Mouse (Mus musculus): ENCODE results near the gene Nr2f1. TPM values are rescaled to one million over a fixed set of nuclear protein-coding genes. Genes with fewer than 3 reads are reported as not detected.

Gene Nr2f1
- polyA plus RNA-seq, 1 experiment from 2014 or later: 14.1 TPM

- Histone ChIP-seq H3K4me3 (no peak overlapping the region), H3K9ac (no peak overlapping the region), H3K4me2 (no peak overlapping the region), H3K27ac (no peak overlapping the region), H3K36me3 (0 out of 2 replicates have a peak, but pooled peaks cover 4% of the 10 kb centered on the region), H3K27me3 (peaks cover 95% of the 10 kb centered on the region), H3K4me1 (peaks cover 17% of the 10 kb centered on the region), H3K9me3 (no peaks in the 10 kb centered on the region)
- no peak for ATAC-seq (ENCODE audit: insufficient number of reproducible peaks, insufficient read depth, low FRiP score, low TSS enrichment, low read depth)
- WGBS: 33% methylated on average over 12 of the region's 12 CpGs
Observed at GRCm38 (mm10) chr13:78186340-78186946, 13.1 kb downstream of the Nr2f1 start.

GRCm38 (mm10) chr13:78184786-78185466 is 14.6 kb downstream of the Nr2f1 start:
- Histone ChIP-seq H3K4me3 (no peak overlapping the region), H3K36me3 (0 out of 2 replicates have a peak, but pooled peaks cover 4% of the 10 kb centered on the region), H3K27ac (no peak overlapping the region), H3K4me2 (peak overlapping the region; percentile 24; the same call in 1 of the 2 replicates), H3K9ac (no peak overlapping the region), H3K4me1 (peaks cover 23% of the 10 kb centered on the region), H3K27me3 (peaks cover 95% of the 10 kb centered on the region), H3K9me3 (no peaks in the 10 kb centered on the region)
- ATAC-seq (ENCODE audit: insufficient number of reproducible peaks, insufficient read depth, low FRiP score, low TSS enrichment, low read depth): no peak
- WGBS: 8% methylated on average over 14 of the region's 14 CpGs

- Histone ChIP-seq H3K9me3 (no peaks in the 10 kb centered on the region), H3K27ac (no peak overlapping the region), H3K27me3 (peaks cover 98% of the 10 kb centered on the region), H3K36me3 (no peaks in the 10 kb centered on the region), H3K4me2 (no peak overlapping the region), H3K9ac (no peak overlapping the region), H3K4me3 (no peak overlapping the region), H3K4me1 (peaks cover 31% of the 10 kb centered on the region)
- ATAC-seq (ENCODE audit: insufficient number of reproducible peaks, insufficient read depth, low FRiP score, low TSS enrichment, low read depth): no peak
- 23% methylated on average over 5 of the region's 5 CpGs for WGBS
Observed at GRCm38 (mm10) chr13:78183986-78184385, 15.6 kb downstream of the Nr2f1 start.

GRCm38 (mm10) chr13:78183004-78183403 is 16.6 kb downstream of the Nr2f1 start:
- Histone ChIP-seq H3K4me2 (peak overlapping the region; percentile 52), H3K9ac (no peak overlapping the region), H3K36me3 (no peaks in the 10 kb centered on the region), H3K27ac (no peak overlapping the region), H3K4me1 (peaks cover 31% of the 10 kb centered on the region), H3K27me3 (peaks cover 100% of the 10 kb centered on the region), H3K9me3 (no peaks in the 10 kb centered on the region), H3K4me3 (no peak overlapping the region)
- ATAC-seq (ENCODE audit: insufficient number of reproducible peaks, insufficient read depth, low FRiP score, low TSS enrichment, low read depth): no peak
- WGBS: 8% methylated on average over 5 of the region's 5 CpGs

GRCm38 (mm10) chr13:78181930-78182558 is 17.5 kb downstream of the Nr2f1 start:
- peak overlapping the region; percentile 25 for H3K4me3 ChIP-seq

GRCm38 (mm10) chr13:78181071-78181929 is 18.3 kb downstream of the Nr2f1 start:
- Histone ChIP-seq H3K27me3 (peaks cover 97% of the 10 kb centered on the region), H3K9ac (no peak overlapping the region), H3K9me3 (no peaks in the 10 kb centered on the region), H3K4me1 (peaks cover 31% of the 10 kb centered on the region), H3K27ac (no peak overlapping the region), H3K36me3 (no peaks in the 10 kb centered on the region), H3K4me2 (peak overlapping the region; percentile 52), H3K4me3 (peak overlapping the region; percentile 25)
- no peak for ATAC-seq (ENCODE audit: insufficient number of reproducible peaks, insufficient read depth, low FRiP score, low TSS enrichment, low read depth)
- WGBS: under 1% methylated on average over 44 of the region's 44 CpGs

More at GRCm38 (mm10) chr13:78181930-78182558, 17.5 kb downstream of the Nr2f1 start:
- WGBS: under 1% methylated on average over 14 of the region's 14 CpGs
- peaks cover 31% of the 10 kb centered on the region for H3K4me1 ChIP-seq
- no peaks in the 10 kb centered on the region for H3K9me3 ChIP-seq
- peaks cover 97% of the 10 kb centered on the region for H3K27me3 ChIP-seq
- H3K4me2 ChIP-seq: peak overlapping the region; percentile 52
- H3K9ac ChIP-seq: no peak overlapping the region
- 0 out of 2 replicates have a peak overlapping the region, but pooled peaks have one; percentile 39 for H3K27ac ChIP-seq
- no peaks in the 10 kb centered on the region for H3K36me3 ChIP-seq
- no peak for ATAC-seq (ENCODE audit: insufficient number of reproducible peaks, insufficient read depth, low FRiP score, low TSS enrichment, low read depth)

- Histone ChIP-seq H3K9ac (no peak overlapping the region), H3K9me3 (no peaks in the 10 kb centered on the region), H3K4me3 (no peak overlapping the region), H3K36me3 (no peaks in the 10 kb centered on the region), H3K4me1 (peaks cover 30% of the 10 kb centered on the region), H3K27me3 (peaks cover 97% of the 10 kb centered on the region), H3K4me2 (no peak overlapping the region), H3K27ac (no peak overlapping the region)
- ATAC-seq (ENCODE audit: insufficient number of reproducible peaks, insufficient read depth, low FRiP score, low TSS enrichment, low read depth): no peak
- WGBS: 40% methylated on average over 3 of the region's 3 CpGs
Observed at GRCm38 (mm10) chr13:78180261-78180660, 19.3 kb downstream of the Nr2f1 start.

- WGBS: 4% methylated on average over 38 of the region's 38 CpGs
- H3K4me3 ChIP-seq: peak overlapping the region; percentile 37
- H3K9ac ChIP-seq: no peak overlapping the region
- H3K4me1 ChIP-seq: peaks cover 23% of the 10 kb centered on the region
- no peak overlapping the region for H3K27ac ChIP-seq
- H3K9me3 ChIP-seq: no peaks in the 10 kb centered on the region
- H3K27me3 ChIP-seq: peaks cover 97% of the 10 kb centered on the region
- ATAC-seq (ENCODE audit: insufficient number of reproducible peaks, insufficient read depth, low FRiP score, low TSS enrichment, low read depth): 0 out of 2 replicates have a peak, but pooled peaks have one; percentile 37
- H3K4me2 ChIP-seq: peak overlapping the region; percentile 57
- H3K36me3 ChIP-seq: no peaks in the 10 kb centered on the region
Observed at GRCm38 (mm10) chr13:78179312-78180097, 20.1 kb downstream of the Nr2f1 start.

GRCm38 (mm10) chr13:78178771-78179170 is 20.8 kb downstream of the Nr2f1 start:
- Histone ChIP-seq H3K9ac (no peak overlapping the region), H3K27me3 (peaks cover 97% of the 10 kb centered on the region), H3K27ac (no peak overlapping the region), H3K36me3 (no peaks in the 10 kb centered on the region), H3K4me3 (no peak overlapping the region), H3K9me3 (no peaks in the 10 kb centered on the region), H3K4me1 (peaks cover 22% of the 10 kb centered on the region), H3K4me2 (0 out of 2 replicates have a peak overlapping the region, but pooled peaks have one; percentile 57)
- no peak for ATAC-seq (ENCODE audit: insufficient number of reproducible peaks, insufficient read depth, low FRiP score, low TSS enrichment, low read depth)
- WGBS: 11% methylated on average over 5 of the region's 5 CpGs

- Histone ChIP-seq H3K4me1 (peaks cover 22% of the 10 kb centered on the region), H3K36me3 (no peaks in the 10 kb centered on the region), H3K4me2 (no peak overlapping the region), H3K27ac (no peak overlapping the region), H3K9ac (no peak overlapping the region), H3K27me3 (peaks cover 96% of the 10 kb centered on the region), H3K9me3 (no peaks in the 10 kb centered on the region), H3K4me3 (no peak overlapping the region)
- ATAC-seq (ENCODE audit: insufficient number of reproducible peaks, insufficient read depth, low FRiP score, low TSS enrichment, low read depth): no peak
- WGBS: 6% methylated on average over 1 of the region's 1 CpGs
Observed at GRCm38 (mm10) chr13:78178021-78178420, 21.5 kb downstream of the Nr2f1 start.

Data from embryonic facial prominence, embryonic 13.5 days (tissue).